Mouse (Mus musculus): Measurements from ENCODE around the gene Gapvd1.
A peak's percentile ranks its signal among the peaks of the same experiment; 100 is the strongest.
"Not testable (repeated sequence)": the region's sequence is repeated elsewhere in the genome, so short reads cannot be mapped to it uniquely, and the experiment has no call there.

Gapvd1 gene

DNA sequence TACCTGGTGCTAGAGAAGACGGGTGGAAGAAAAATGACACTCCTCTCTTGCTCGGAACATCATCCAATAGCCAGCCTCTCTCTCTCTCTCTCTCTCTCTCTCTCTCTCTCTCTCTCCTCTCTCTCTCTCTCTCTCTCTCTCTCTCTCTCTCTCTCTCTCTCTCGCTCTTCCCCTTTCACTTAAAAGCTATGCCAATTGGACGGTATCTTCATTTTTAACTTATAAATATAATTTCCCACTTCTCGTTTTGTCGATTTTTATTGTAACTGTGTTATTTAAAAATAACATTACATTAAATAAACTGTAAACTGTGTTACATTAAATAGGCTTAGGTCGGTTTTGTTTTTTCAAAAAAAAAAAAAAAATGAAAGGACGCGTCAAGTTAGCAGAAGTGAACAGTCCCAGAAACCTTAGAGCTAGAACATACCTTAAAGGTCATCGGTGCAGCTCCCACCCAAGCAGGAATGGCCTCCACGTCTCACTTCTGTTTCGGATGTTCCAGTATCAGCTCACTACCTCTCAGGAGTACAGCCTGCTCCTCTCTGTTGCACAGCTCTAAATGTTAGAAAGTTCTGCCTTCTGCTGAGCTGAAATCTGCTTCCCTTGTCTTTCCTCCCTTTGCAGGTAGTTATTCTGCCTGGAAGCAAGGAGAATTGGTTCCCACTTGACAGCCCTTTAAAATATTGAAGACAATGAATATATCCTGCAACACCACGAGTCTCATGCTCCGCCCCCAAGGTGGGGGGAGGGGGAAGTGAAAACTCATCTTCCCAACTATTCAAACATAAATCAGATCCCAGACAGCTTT is at the start of gene Gapvd1:
TSS of gene Gapvd1 (minus strand) at position 682 of the 808 bp plus-strand sequence.
- DNase-seq: peak; percentile 15

DNA sequence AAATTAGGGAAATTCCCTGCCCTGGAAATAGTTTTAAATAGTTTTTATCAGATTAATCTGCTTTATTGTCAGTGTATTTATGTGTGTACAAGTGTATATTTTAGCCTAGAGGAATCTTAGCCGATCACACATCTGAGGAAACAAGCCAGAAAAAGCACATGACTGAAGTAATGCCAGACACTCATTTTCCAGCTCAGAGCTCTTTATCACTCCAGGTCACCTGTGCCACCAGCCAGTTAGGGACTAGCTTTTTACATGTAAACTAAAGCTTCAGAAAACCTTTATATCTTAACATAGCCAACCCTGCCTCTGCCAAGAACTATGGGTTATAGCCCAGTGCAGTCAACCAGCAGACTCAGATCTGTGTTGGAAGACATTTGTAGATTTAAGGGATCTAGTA is 49.8 kb upstream of the Gapvd1 start:
- DNase-seq: no peak

DNA sequence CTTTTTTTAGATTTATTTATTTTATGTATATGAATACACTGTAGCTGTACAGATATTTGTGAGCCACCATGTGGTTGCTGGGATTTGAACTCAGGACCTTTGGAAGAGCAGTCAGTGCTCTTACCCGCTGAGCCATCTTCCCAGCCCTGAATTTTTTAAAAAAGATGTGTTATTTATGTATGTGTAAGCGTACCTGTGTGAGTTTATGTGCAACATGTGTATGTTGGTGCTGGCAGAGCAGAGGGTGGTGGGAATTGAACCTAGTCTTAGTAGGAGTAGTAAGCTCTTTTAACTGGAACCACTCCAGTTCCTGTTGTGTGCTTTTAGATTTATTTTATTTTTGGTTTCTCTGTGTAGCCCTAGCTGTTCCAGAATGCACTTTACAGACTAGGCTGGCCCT is 49.1 kb upstream of the Gapvd1 start:
- no peak for DNase-seq

DNA sequence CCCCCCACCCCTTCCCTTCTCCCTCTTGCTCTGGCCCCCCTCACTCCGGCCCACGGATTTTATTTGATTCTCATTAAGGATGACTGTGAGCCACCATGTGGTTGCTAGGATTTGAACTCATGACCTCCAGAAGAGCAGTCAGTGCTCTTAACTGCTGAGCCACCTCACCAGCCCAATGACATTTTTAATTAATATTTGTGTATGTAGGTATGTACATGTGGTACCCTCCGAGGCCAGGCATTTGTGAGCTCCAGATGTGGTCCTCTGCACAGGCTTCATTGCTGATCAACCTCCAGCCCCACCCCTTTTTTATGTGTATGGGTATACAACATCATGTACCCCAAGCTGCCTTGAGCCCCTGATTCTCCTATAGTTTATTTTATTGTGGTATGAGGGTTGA is 48.7 kb upstream of the Gapvd1 start:
- DNase-seq: no peak

DNA sequence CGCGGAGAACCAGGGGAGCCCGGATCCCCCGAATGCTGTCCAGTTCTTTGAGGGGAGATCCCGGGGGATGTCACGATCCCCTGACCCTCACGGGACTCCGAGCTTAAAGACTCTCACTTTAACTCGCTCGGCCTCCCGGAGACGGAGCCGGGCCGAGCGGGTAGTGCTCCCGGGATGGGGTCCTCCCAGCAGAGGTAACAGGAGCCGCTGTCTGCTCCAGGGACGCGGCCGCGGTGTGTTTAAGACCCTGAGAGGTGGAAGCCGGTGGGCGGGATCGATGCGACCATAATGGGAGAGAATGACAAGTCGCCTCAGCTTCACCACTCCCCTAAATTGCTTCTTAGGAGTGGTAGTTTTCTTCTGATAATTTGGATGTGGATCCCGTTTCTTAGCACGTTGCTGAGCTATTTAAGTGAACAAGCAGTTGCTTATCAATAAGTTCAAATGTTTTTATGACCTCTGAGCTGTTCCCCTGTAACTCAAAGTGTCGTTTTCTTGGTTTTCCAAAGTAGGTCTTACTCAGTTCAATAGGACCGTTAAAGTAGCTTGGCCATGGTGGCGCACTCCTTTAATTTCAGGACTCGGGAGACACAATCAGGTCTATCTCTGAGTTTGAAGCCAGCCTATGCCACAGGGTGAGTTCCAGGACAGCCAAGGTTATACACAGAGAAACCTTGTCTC is 47.7 kb upstream of the Gapvd1 start:
- peak; percentile 31 for DNase-seq

DNA sequence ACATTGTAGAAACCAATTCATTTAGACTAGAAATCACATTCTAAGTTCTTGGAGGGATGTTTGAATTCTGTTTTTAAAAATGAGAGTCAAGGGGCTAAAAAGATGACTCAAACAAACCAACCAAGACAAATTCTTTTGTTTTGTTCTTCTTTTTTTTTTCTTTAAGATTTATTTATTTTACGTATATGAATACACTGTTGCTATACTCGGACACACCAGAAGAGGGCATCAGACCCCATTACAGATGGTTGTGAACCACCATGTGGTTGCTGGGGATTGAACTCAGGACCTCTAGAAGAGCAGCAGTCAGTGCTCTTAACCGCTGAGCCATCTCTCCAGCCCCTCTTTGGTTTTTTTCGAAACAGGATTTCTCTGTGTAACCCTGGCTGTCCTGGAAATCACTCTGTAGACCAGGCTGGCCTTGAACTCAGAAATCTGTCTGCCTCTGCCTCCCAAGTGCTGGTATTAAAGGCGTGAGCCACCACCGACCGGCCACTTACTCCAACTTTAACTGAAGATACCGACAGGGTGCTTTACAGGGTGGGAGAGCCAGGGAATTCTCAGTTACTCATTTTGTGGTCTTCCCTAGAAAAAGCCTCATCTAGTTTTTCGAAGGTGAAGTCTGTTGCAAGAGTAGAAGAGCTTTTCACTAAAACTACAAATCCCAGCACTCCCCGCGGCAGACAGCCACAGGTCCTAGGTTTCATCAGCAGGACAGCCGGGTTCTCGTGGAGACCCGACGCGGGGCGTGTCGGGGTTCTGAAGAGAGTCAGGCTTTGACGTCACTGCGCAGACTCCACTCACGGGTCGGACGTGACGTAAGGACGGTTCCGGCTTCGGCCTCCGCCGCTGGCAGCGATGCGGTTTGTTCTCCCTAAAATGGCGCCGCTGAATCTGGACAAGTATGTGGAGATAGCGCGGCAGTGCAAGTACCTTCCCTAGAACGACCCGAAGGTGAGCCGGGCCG is 46.8 kb upstream of the Gapvd1 start:
- peak; percentile 94 for DNase-seq

DNA sequence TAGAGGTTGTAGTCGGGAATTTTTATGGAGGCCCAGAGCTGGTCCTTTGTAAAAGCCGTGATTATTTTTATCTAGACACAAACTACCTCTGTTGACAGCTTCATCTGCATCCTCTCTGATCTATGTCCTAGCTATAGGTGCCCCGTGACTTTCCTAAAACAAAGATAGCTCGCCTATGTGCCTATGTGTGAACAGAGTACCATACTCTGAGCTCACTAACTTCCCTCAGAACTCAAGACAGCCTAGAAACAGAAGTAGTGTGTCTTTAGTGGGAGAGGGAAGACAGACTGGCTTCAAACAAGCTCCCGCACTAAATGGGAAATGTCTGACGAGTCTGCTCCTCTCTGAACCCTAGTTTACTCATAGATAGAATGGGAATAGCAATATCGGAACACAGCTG is 45.3 kb upstream of the Gapvd1 start:
- no peak for DNase-seq

DNA sequence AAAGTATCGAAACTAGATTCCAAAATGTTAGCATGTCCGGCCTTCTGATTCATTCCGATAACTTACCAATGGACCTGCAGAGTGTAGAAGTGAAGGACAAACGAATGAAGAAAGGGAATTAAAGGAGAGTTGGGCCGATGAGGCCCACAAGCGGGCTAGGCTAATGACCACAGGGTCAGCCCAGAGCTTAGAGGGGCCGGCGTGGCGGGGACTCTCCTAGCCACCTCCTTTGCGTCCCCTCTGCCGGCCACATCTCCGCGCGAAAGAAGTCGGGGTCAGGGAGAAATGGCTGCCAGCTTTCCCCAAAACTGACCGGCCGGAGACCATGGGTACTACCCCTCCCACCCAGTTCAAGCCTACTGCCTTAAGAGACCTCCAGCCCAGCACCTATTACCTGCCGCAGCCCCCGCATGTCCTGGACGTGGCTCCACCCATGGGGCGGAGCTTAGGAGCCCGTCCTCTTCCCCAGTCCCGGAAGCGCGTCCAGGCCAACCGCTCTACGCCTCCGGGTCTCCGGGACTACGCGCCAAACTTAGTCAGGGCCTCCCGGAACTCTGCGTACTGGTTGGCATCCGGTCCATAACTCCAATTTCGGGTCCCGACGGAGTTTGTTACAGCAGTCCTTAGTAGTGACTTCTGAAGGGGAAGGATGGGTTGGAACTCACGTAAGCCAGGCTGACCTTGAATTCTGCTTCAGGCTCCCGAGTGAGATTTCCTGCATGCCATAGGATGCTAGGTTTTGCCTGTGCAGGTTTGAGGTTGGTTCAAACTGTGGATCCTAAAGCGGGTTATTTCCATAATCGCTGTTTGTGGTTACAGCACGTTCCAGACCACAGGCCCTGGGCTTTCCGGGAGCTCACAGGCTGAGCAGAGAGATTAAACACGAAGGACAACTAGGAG is 44.6 kb upstream of the Gapvd1 start, which contains the start of gene Rabepk:
TSS of gene Rabepk (minus strand) at position 556 of the 900 bp plus-strand sequence.
- peak; percentile 60 for DNase-seq

DNA sequence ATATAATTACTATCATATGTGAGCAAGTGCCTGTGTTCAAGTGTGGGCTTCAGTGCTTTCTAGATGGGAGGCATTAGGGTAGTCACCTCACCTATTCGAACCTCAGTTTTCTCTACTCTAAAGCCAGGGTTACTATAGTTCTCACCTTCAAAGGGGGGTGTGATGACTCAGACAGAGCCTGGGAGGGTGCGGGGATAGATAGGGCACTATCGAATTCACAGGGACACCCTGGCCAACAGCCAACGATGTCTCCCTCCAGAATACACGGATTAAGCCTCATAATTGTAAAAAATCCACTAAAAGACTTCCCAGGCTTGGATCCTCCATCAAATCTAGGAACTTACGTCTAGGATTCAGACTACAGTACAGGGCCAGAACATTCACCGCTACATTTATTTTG is 40.4 kb upstream of the Gapvd1 start:
- no peak for DNase-seq

DNA sequence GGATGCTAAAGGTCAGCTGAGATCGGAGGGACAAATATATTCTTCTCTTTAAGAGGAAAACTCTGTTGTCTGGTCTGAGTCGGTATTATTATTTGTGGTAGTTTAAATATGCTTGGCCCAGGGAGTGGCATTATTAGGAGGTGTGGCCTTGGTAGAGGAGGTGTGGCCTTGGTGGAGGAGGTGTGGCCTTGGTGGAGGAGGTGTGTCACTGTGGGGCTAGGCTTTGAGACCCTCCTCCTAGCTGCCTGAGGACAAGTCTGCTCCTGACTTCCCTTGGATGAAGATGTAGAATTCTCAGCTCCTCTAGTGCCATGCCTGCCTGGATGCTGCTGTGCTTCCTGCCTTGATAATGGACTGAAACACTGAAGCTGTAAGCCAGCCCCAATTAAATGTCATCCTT is 39.5 kb upstream of the Gapvd1 start:
- DNase-seq: no peak

DNA sequence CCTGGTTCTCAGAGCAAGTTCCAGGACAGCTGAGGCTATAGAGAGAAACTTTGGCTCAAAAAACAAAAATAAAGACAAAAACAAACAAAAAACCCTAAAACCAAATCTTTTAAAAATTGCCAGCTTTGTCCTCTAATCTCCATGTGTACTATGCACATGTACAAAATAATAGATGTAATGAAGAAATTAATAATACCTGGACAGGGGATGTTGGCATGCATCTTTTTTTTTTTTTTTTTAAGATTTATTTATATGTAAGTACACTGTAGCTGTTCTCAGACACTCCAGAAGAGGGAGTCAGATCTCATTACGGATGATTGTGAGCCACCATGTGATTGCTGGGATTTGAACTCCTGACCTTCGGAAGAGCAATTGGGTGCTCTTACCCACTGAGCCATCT is 37.5 kb upstream of the Gapvd1 start:
- DNase-seq: not testable (repeated sequence)

DNA sequence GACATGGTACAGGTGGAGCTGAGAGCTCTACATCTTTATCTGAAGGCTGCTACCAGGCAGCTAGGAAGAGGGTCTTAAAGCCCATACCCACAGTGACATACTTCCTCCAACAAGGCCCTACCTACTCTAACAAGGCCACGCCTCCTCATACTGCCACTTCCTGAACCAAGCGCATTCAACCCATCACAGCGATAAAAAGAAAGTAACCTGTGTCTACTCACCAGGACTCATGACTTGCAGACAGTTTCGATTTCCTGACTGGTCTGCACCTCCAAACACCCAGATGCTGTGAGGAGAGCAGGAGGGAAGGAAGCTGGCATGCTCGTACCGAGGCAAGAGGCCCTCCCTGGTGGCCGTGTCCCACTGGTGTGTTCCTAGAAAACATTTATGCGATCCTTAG is 35.2 kb upstream of the Gapvd1 start:
- no peak for DNase-seq

DNA sequence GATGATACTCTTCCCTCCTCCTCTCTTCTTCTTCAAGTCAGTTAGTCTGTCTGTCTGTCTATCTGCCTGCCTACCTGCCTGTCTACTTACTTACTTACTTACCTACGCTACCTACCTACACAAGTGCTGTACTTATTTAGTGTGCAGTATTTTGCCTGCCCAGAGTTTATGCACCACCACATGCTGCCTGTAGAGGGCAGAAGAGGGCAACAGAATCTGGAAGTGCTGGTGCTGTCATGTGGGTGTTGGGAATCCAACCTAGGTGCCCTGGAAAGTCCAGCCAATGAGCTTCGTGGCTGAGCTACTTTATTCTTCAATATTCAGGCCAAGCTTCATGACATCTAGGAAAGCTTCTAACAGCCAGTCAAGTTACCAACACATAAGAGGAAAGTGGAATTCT is 29.1 kb upstream of the Gapvd1 start:
- no peak for DNase-seq

DNA sequence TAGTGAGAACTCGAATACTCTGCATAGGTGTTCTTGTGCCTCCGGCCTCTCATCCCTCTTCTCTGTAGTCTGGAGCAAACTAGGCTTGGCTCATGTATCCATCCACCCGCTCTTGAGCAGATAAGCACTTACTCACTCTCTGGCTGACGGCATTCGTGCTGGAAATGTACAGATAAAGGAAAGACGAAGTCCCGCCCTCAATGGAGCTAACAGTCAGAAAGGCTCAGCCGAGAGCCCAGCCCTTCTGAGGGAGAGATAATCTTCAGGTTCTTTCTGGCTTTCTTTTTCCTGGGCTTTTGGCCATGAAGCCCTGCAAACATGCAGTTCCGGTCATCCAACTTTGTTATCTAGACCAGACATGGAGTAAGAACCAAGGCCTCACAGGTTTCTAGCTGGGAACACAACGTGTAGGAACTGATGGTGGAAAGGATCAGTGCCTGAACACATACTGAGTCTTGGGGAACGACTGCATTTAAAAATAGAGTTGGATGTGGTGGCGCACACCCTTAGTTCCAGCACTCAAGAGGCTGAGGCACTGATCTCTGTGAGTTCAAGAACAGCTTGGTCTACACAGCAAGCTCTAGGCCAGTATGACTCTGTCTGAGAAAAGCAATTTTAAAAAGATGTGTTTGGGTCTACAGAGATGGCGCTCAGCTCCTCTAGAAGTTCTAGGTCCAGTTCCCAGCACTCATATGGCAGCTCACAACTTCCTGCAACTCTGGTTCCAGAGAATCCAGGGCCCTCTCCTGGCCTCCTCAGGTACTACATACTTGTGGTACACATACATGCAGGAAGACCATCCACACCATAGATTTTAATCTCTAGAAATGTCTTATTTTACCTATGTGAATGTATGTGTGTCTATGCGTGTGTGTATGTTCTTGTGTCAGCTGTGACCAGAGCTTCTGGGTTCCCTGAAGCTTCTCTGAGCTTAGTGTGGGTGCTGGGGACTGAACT is 28.3 kb upstream of the Gapvd1 start:
- no peak for DNase-seq

DNA sequence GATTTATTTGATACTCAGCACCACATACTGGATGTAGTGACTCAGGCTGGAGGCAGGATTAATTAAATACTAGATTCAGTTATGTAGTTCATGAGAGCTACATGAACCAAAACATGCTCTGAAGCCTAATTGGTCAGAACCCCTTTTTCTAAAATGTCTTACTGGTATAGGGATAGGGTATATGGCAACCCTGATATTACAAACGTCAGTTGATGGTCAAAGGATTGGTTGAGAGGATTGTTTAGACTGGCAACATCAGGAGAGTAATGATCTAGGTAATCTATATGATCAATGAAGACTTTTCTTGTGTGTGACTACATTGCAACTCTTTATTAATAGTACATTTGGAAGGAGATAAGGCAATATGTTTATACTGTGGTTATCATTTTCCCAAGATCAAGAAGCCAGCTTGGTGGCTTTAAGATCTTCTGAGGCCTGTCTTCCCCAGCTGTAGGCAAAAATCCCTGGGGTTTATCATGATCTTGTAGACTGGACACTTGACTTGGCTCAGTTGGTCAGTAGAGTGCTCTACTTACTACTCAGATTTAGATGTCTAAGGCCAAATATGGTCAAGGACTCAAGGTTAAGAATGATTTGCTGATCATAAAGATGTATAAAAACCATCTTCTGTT is 22.3 kb upstream of the Gapvd1 start:
- DNase-seq: no peak

DNA sequence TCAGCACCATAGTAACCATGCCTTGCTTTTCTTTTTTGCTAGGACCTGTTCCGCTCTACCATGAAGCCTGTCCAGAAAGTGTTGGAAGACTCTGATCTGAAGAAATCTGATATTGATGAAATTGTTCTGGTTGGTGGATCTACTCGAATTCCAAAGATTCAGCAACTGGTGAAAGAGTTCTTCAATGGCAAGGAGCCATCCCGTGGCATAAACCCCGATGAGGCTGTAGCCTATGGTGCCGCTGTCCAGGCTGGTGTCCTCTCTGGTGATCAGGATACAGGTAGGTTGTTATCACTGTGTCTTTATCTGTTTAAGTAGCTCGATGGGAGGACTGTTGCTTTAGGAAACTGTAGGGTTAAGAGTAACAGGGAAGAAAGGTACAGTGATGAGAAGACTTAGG is 19.5 kb upstream of the Gapvd1 start:
- DNase-seq: no peak

DNA sequence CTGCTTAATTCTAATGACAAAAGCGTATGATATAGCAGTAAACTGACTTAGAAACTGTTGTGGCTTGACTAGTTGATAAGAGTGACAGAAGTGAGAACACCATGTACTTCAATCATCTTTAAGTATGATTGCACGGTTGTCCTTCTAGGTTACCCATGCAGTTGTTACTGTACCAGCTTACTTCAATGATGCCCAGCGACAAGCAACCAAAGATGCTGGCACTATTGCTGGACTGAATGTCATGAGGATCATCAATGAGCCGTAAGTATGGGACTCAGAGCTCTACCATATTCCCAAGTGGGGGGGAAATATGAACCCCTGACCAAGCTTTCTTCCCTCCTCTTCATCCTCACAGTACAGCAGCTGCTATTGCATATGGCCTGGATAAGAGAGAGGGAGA is 18.6 kb upstream of the Gapvd1 start:
- DNase-seq: no peak

DNA sequence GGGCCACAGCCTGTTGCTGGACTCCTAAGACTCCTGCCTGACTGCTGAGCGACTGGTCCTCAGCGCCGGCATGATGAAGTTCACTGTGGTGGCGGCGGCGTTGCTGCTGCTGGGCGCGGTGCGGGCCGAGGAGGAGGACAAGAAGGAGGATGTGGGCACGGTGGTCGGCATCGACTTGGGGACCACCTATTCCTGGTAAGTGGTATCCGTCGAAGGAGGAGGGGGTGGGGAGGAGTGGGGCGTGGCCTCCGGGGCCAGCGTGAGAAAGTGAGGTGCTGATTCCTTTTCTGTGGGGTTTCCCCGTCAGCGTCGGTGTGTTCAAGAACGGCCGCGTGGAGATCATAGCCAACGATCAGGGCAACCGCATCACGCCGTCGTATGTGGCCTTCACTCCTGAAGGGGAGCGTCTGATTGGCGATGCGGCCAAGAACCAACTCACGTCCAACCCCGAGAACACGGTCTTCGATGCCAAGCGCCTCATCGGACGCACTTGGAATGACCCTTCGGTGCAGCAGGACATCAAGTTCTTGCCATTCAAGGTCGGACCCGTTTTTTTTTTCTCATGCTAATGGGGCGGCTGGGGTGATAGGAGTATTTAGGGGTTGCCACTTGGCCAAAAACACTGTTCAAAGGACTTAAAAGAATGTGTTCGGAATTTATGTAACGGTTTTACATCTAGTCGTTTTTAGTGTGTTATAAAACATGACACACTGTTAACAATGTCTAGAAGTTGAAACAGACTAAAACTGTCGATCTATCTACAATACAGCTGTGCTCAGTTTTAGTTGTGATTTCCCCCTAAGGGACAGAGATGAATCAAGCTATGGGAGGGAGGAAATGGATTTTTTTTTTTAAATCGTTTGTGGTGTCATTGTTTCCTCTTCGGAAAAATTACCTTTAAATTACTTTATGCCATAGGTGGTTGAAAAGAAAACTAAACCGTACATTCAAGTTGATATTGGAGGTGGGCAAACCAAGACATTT is 17.5 kb upstream of the Gapvd1 start:
- DNase-seq: no peak
